Mouse (Mus musculus) embryonic fibroblast, embryonic 13.5 days (primary cell): ENCODE results near the gene Pfdn6.

Experiments
- CTCF ChIP-seq: IDR thresholded peaks from 2 replicates; pipeline ENCODE4 v1.5.1; 2011; ENCODE audit warnings: mild to moderate bottlenecking, control low read depth, low read length, moderate library complexity, borderline replicate concordance; ENCODE audit not compliant: insufficient read depth
- POLR2A ChIP-seq: IDR thresholded peaks from 2 replicates; pipeline ENCODE4 v1.6.1; 2011; ENCODE audit warnings: low read depth, mild to moderate bottlenecking, control low read depth, low read length, moderate library complexity

- TF ChIP-seq POLR2A (no peak), CTCF (no peak)
These were observed 25.2 kb downstream of the Pfdn6 start for GRCm38 (mm10) chr17:33914969-33915391.
